Comparison of ENCODE assay signal across 8 mouse cellular contexts in the genomic region with DNA sequence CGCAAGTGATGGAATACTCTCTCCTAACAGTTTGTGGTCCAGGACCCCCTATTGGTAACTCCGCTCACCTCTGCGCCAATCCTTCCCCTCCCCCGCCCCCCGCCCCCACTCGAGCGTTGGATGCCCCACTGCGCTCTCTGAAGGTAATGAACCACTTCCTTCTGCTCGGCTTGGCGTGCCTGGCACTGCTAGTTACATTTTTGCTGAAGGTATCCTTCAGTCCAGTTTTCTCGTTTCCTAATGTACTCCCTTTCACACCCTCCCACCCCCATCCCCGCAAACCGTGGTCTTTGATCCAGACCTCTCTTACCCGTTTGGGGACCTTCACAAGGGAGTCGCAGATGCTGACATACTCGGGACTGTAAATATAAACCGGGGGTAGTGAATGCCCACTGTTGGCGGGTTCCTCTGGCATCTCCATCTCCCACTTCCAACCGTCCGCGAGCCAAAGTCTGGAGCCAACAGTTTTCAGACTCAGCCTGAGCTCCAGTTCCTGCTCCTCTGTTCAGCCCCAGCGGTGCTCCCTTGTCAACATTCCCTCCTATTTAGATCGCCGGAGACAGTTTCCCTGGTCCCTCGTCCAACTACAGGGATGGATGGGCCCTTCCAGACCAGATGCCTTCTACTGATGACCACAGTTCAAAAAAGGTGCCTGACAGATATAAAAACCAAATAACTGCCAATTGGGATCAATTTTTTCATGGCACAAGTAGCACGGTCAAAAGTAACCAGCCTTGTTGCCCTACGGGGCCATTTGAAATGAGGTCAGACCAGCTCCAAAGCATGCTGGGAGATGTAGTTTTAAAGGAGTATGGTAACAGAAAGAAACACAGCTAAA. TPM values are rescaled to one million over a fixed set of nuclear protein-coding genes. Genes with fewer than 3 reads are reported as not detected.
DNase-seq lines count a peak whose midpoint lies in the region; ATAC-seq and TF ChIP-seq lines count a peak whose summit lies in the region.

A gene (minus strand): TSS at position 716 of the 838 bp plus-strand sequence.

- H3K27ac ChIP-seq in forebrain, embryonic 15.5 days (replicated peaks): peak within 1 kb of the TSS; percentile 67
- no peak within 1 kb of the TSS for H3K27ac ChIP-seq in neural tube, embryonic 14.5 days (ENCODE audit: low read depth, low read length)

- H3K4me3 ChIP-seq in G1E (ENCODE audit: low read depth, low read length): peak within 1 kb of the TSS; percentile 71
- peak within 1 kb of the TSS; percentile 53 for H3K4me3 ChIP-seq in forebrain, embryonic 15.5 days
- peak within 1 kb of the TSS; percentile 43 for H3K4me3 ChIP-seq in neural tube, embryonic 14.5 days (ENCODE audit: low read depth, low read length)

- peaks cover 12% of the 10 kb centered on the region for H3K36me3 ChIP-seq in G1E (replicated peaks)
- no peaks in the 10 kb centered on the region for H3K36me3 ChIP-seq in forebrain, embryonic 15.5 days
- no peaks in the 10 kb centered on the region for H3K36me3 ChIP-seq in neural tube, embryonic 14.5 days (ENCODE audit: control insufficient read depth, insufficient read depth, low read length)

- peak within 1 kb of the TSS; percentile 52 for H3K4me2 ChIP-seq in forebrain, embryonic 15.5 days (replicated peaks)
- H3K4me2 ChIP-seq in neural tube, embryonic 14.5 days (ENCODE audit: low read depth, low read length): peak within 1 kb of the TSS; percentile 41

- 16% methylated on average over 27 of the region's 27 CpGs for WGBS in forebrain, embryonic 15.5 days
- 20% methylated on average over 27 of the region's 27 CpGs for WGBS in neural tube, embryonic 14.5 days

- peaks cover 7% of the 10 kb centered on the region; the same call in 1 of the 2 replicates for H3K4me1 ChIP-seq in G1E (ENCODE audit: insufficient read depth, low read depth, low read length)
- peaks cover 5% of the 10 kb centered on the region; the same call in 1 of the 2 replicates for H3K4me1 ChIP-seq in forebrain, embryonic 15.5 days
- H3K4me1 ChIP-seq in neural tube, embryonic 14.5 days (ENCODE audit: control insufficient read depth, insufficient read depth, low read length): no peaks in the 10 kb centered on the region

- peak; percentile 76 for ATAC-seq in G1E (ENCODE audit: extremely low read depth, insufficient number of reproducible peaks, low FRiP score, poor library complexity, severe bottlenecking)
- peak; percentile 88 for ATAC-seq in forebrain, embryonic 15.5 days (replicated peaks)
- peak; percentile 92 for ATAC-seq in neural tube, embryonic 14.5 days (ENCODE audit: low read depth)

- H3K9ac ChIP-seq in forebrain, embryonic 15.5 days (replicated peaks): peak within 1 kb of the TSS; percentile 43
- H3K9ac ChIP-seq in neural tube, embryonic 14.5 days (replicated peaks; ENCODE audit: low read depth, low read length): peak within 1 kb of the TSS; percentile 21; the same call in 1 of the 2 replicates

- TF ChIP-seq CTCF in G1E (IDR thresholded peaks at IDR 0.05; ENCODE audit: low read depth, low read length): no peak

- intact Hi-C loops in heart, postnatal 36 days (cut with DNase I): no loop called here

- H3K9me3 ChIP-seq in G1E (replicated peaks): no peaks in the 10 kb centered on the region
- no peaks in the 10 kb centered on the region for H3K9me3 ChIP-seq in forebrain, embryonic 15.5 days
- H3K9me3 ChIP-seq in neural tube, embryonic 14.5 days (ENCODE audit: control insufficient read depth, low read length): no peaks in the 10 kb centered on the region

- no peaks in the 10 kb centered on the region for H3K27me3 ChIP-seq in G1E (ENCODE audit: insufficient read depth, low read length)
- no peaks in the 10 kb centered on the region for H3K27me3 ChIP-seq in forebrain, embryonic 15.5 days
- H3K27me3 ChIP-seq in neural tube, embryonic 14.5 days (ENCODE audit: control insufficient read depth, insufficient read depth, low read length): no peaks in the 10 kb centered on the region

- DNase-seq in G1E (ENCODE audit: low spot score): peak; percentile 14
- DNase-seq in cerebellum, adult 11 months: peak; percentile 40
- DNase-seq in heart, postnatal 36 days: peak; percentile 39 to 64
- DNase-seq in layer of hippocampus, adult 18-20 months (ENCODE audit: low spot score in 2 of 2): peak; percentile 35 to 62
- peak; percentile 44 to 48 for DNase-seq in lung, adult 18-20 months
- peak; percentile 44 for DNase-seq in testis, postnatal 10 days (ENCODE audit: low spot score)

RNA-seq across cellular contexts. Expression of the gene that starts here (rescaled TPM):
- total RNA-seq in G1E (2014; fragmentation: Nextera tagmentation): 17.6 TPM in 2 replicates
- total RNA-seq in G1E (2017): 13.3 and 13.6 TPM in 2 replicates
- 5.0 and 7.5 TPM in 2 replicates for polyA plus RNA-seq in G1E (2012)
- polyA plus RNA-seq in forebrain, embryonic 15.5 days (2015; fragmentation: Nextera tagmentation; extraction: Ambion mirVana): 10.3 and 10.8 TPM in 2 replicates
- total RNA-seq in heart, postnatal 36 days (2021): 1 to 10 TPM; 4.7 to 5.3 TPM
- 10 to 100 TPM; 19.6 to 22.1 TPM for total RNA-seq in layer of hippocampus, adult 18-20 months (2021)
- 2.9 and 3.2 TPM in 2 replicates for polyA plus RNA-seq in neural tube, embryonic 14.5 days (2014; fragmentation: Nextera tagmentation; extraction: Ambion mirVana)
